Mouse (Mus musculus): ENCODE measurements around the gene Gm11020. TPM values are rescaled to one million over a fixed set of nuclear protein-coding genes. Genes with fewer than 3 reads are reported as not detected.
"Not testable (repeated sequence)": the region's sequence is repeated elsewhere in the genome, so short reads cannot be mapped to it uniquely, and the experiment has no call there.

Gene Gm11020
- not detected in 2 replicates for polyA plus RNA-seq (2014; fragmentation: Nextera tagmentation; extraction: Ambion mirVana)

DNA sequence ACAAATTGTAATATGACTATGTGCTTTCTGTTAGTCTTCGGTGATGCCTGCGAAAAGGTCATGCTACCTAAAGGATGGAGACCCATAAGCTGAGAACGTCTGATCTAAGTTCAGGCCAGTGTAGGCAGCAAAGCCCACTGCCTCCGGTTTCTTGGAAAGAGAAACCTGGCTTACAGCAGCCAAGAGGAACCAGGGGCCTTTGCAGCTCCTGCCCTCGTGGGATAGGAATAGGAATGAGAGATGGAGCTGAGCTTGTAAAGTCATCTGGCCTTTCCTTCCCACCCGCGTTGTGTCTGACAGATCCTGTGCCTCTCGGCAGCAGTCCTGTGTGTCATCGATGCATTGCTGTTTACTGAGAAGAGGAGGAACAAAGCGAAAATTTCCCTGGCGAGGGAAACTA is at the start of gene Gm11020:
Gene Gm11020, plus strand, starts transcription at position 301 of the 400 bp plus-strand sequence.
- DNase-seq; H3K36me3 ChIP-seq (ENCODE audit: insufficient read depth); H3K4me3 ChIP-seq (ENCODE audit: low read depth, low read length); H3K4me1 ChIP-seq (ENCODE audit: insufficient read depth); H3K27ac ChIP-seq (ENCODE audit: low read depth); H3K9me3 ChIP-seq (ENCODE audit: low read depth, low read length); ATAC-seq (ENCODE audit: insufficient read depth); H3K27me3 ChIP-seq (ENCODE audit: insufficient read depth, low read length); H3K4me2 ChIP-seq; H3K9ac ChIP-seq: not testable (repeated sequence)
- 82% methylated on average over 8 of the region's 11 CpGs for WGBS

DNA sequence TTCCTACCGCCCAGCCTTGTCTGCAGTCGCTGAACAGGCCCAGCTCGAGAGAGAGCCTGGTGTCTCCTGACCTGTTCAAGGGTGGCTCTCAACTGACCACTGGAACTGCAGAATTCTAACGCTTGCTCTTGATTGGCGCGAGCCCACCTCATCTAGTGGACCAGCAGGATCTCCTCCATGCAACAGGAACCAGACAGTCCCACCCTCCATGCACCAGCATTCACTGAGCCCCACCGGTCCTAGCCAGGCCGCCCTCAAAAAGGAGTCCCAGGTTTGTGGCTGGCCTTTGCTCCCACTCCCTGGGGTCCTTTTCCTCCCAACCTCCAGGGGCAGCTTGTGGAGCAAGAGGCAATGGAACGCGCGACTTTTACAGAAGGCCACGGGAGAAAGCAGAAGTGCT is 28.3 kb upstream of the Gm11020 start, which contains the start of gene Cmtm2a:
Gene Cmtm2a, minus strand, starts transcription at position 101 of the 400 bp plus-strand sequence.
- not testable (repeated sequence) for ATAC-seq (ENCODE audit: insufficient read depth); H3K9ac ChIP-seq; H3K4me2 ChIP-seq; H3K4me3 ChIP-seq (ENCODE audit: low read depth, low read length); H3K36me3 ChIP-seq (ENCODE audit: insufficient read depth); DNase-seq; H3K27ac ChIP-seq (ENCODE audit: low read depth); H3K27me3 ChIP-seq (ENCODE audit: insufficient read depth, low read length); H3K9me3 ChIP-seq (ENCODE audit: low read depth, low read length); H3K4me1 ChIP-seq (ENCODE audit: insufficient read depth)
- 78% methylated on average over 12 of the region's 12 CpGs for WGBS

DNA sequence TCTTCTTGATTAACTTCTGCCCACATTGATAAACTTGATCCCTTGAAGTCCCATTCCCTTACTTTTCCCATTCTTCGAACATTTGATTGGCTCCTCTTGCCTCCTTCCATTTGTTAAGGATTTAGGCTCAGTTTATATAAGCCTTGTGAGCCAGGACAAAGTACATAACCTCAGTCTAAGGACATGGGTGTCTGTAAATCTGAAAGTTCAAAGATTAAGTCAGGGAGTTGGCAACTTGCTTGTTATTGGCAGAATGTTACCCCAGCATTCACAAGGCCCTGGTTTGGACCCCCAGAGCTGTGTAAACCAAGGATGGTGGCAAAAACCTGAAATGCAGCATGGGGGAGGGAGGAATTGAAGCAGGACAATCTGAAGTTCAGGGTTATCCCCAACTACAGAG is 27.0 kb upstream of the Gm11020 start:
- no peaks in the 10 kb centered on the region for H3K27me3 ChIP-seq (ENCODE audit: insufficient read depth, low read length)
- no peaks in the 10 kb centered on the region for H3K36me3 ChIP-seq (ENCODE audit: insufficient read depth)
- 77% methylated on average over 1 of the region's 1 CpGs for WGBS
- no peak overlapping the region for H3K4me3 ChIP-seq (ENCODE audit: low read depth, low read length)
- TF ChIP-seq CTCF (IDR thresholded peaks at IDR 0.05; ENCODE audit: low read depth): no peak
- no peak overlapping the region for H3K27ac ChIP-seq (ENCODE audit: low read depth)
- no peak for DNase-seq
- ATAC-seq (ENCODE audit: insufficient read depth): no peak
- no peak overlapping the region for H3K9ac ChIP-seq
- H3K9me3 ChIP-seq (ENCODE audit: low read depth, low read length): no peaks in the 10 kb centered on the region
- H3K4me1 ChIP-seq (ENCODE audit: insufficient read depth): no peaks in the 10 kb centered on the region
- H3K4me2 ChIP-seq: no peak overlapping the region

DNA sequence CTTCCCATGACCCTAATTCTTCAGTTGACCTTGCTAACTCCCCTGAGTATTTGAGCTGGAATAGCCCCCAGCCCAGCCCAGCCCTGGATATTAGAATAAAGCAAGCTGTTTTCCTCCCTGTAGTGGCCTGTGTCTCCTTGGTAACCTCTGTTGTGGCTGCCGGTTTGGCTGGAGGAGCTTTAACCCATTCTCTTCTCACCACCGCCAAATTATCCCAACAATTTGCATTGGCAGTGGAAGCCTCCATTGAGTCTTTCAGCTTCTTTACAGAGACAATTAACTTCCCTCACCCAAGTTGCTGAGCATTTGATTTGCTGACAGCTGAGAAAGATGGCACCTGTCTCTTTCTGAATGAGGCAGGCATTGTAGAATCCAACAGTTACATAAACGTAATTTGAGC is 19.8 kb upstream of the Gm11020 start:
- WGBS: 20% methylated on average over 3 of the region's 3 CpGs
- DNase-seq: not testable (repeated sequence)

DNA sequence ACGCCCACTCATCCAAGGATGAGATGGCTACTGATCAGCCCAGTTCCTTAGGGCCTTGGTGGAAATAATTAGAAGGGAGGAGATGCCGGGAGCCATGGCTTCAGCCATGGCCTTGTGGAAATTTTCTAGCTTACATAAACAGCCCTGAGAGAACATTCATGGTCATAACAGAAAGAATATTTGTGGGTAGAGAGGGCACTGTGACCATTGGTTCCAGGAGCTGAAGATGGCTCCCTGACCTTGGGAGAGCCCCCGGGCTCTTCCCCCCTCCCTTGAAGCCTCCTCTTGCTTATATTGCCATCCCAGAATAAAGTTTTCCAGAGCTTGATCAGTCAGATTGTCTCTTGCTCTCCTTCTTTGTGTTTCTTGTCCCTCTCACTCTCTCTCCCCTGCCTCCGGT is 18.8 kb upstream of the Gm11020 start:
- H3K9ac ChIP-seq; H3K4me1 ChIP-seq (ENCODE audit: insufficient read depth); DNase-seq; H3K4me3 ChIP-seq (ENCODE audit: low read depth, low read length); H3K4me2 ChIP-seq; H3K27me3 ChIP-seq (ENCODE audit: insufficient read depth, low read length); ATAC-seq (ENCODE audit: insufficient read depth); H3K27ac ChIP-seq (ENCODE audit: low read depth); H3K9me3 ChIP-seq (ENCODE audit: low read depth, low read length); H3K36me3 ChIP-seq (ENCODE audit: insufficient read depth): not testable (repeated sequence)
- WGBS: 86% methylated on average over 4 of the region's 4 CpGs

More for the DNA sequence above, 19.8 kb upstream of the Gm11020 start:
- H3K4me2 ChIP-seq; H3K27ac ChIP-seq (ENCODE audit: low read depth); H3K9ac ChIP-seq; H3K27me3 ChIP-seq (ENCODE audit: insufficient read depth, low read length); H3K36me3 ChIP-seq (ENCODE audit: insufficient read depth); H3K4me1 ChIP-seq (ENCODE audit: insufficient read depth); H3K9me3 ChIP-seq (ENCODE audit: low read depth, low read length); ATAC-seq (ENCODE audit: insufficient read depth); H3K4me3 ChIP-seq (ENCODE audit: low read depth, low read length): not testable (repeated sequence)

DNA sequence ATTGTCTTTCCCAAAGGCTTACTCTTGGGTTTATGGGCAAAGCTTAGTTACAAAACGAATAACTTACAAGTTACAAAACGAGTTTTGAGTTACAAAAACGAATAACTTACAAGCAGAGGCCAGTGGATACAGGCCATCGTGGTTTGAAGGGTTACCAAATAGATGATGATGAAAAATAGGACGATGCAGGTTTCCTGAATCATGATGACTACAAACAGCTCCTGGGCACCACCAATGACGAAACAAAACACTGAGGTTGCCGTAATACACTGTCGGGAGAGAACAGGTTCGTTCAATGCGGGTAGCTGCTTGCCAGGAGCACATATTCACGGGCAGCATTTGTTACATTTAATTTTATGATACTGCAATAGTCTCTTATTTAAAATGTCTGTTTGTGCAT is 16.4 kb upstream of the Gm11020 start:
- H3K27me3 ChIP-seq (ENCODE audit: insufficient read depth, low read length): no peaks in the 10 kb centered on the region
- no peaks in the 10 kb centered on the region for H3K36me3 ChIP-seq (ENCODE audit: insufficient read depth)
- no peak overlapping the region for H3K9ac ChIP-seq
- WGBS: 83% methylated on average over 11 of the region's 11 CpGs
- no peak overlapping the region for H3K27ac ChIP-seq (ENCODE audit: low read depth)
- TF ChIP-seq CTCF (IDR thresholded peaks at IDR 0.05; ENCODE audit: low read depth): no peak
- DNase-seq (no peak), ATAC-seq (ENCODE audit: insufficient read depth) (no peak)
- no peak overlapping the region for H3K4me3 ChIP-seq (ENCODE audit: low read depth, low read length)
- no peaks in the 10 kb centered on the region for H3K9me3 ChIP-seq (ENCODE audit: low read depth, low read length)
- H3K4me2 ChIP-seq: no peak overlapping the region
- no peaks in the 10 kb centered on the region for H3K4me1 ChIP-seq (ENCODE audit: insufficient read depth)

DNA sequence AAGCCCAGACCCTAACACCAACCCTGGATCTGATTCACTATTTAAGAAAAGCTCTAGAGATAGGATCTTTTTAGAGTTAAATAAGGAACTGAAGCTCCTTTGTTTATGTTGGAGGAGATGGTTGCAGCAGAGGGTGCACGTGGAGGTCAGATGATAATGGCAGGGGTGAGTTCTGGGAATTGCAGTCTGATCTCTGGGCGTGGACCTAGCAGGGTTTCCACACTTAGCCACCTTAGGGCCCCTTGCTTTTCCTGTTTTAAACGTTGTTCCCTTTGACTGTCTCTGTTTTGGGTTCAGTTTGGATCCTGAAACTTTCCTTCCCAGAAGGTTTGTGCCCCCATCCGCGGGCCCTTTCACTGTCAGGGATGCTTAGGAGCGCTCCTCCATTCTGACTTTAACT is 13.0 kb upstream of the Gm11020 start:
- WGBS: 41% methylated on average over 6 of the region's 6 CpGs
- ATAC-seq (ENCODE audit: insufficient read depth); H3K9ac ChIP-seq: not testable (repeated sequence)

DNA sequence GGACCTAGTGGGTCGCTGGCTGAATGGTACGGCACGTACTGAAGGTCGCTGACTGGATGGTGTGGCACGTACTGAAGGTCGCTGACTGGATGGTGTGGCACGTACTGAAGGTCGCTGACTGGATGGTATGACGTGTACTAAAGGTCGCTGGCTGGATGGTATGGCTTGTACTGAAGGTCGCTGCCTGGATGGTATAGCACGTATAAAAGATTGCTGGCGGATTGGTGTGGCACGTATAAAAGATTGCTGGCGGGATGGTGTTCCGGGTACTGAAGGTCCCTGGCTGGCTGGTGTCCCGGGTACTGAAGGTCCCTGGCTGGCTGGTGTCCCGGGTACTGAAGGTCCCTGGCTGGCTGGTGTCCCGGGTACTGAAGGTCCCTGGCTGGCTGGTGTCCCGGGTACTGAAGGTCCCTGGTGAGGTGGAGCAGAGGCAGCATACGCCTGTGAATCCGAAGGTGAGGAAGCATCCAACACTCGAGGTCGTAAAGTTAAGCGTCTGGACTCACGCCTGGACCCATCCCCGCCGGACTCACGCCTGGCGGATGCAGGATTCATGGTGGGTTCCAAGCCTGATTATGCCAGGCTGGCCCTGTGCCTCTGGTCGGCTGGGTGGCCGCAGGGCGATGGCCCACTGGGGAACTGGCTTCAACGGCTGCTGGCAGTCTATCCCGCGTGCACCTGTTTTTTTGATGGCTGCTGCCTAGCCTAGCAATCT is 11.8 kb upstream of the Gm11020 start, which contains the start of the genes Gm45711 and Cmtm1:
Gene Gm45711, minus strand, starts transcription at position 641 of the 715 bp plus-strand sequence.
Gene Cmtm1, minus strand, starts transcription at position 705 of the 715 bp plus-strand sequence.
- DNase-seq; H3K9ac ChIP-seq; H3K27me3 ChIP-seq (ENCODE audit: insufficient read depth, low read length); H3K27ac ChIP-seq (ENCODE audit: low read depth); H3K36me3 ChIP-seq (ENCODE audit: insufficient read depth); ATAC-seq (ENCODE audit: insufficient read depth); H3K9me3 ChIP-seq (ENCODE audit: low read depth, low read length); H3K4me2 ChIP-seq; H3K4me1 ChIP-seq (ENCODE audit: insufficient read depth); H3K4me3 ChIP-seq (ENCODE audit: low read depth, low read length): not testable (repeated sequence)
- WGBS: 85% methylated on average over 36 of the region's 36 CpGs

More for the DNA sequence above, 13.0 kb upstream of the Gm11020 start:
- H3K9me3 ChIP-seq (ENCODE audit: low read depth, low read length); H3K27me3 ChIP-seq (ENCODE audit: insufficient read depth, low read length); DNase-seq; H3K36me3 ChIP-seq (ENCODE audit: insufficient read depth); H3K4me2 ChIP-seq; H3K4me1 ChIP-seq (ENCODE audit: insufficient read depth); H3K27ac ChIP-seq (ENCODE audit: low read depth); H3K4me3 ChIP-seq (ENCODE audit: low read depth, low read length): not testable (repeated sequence)

DNA sequence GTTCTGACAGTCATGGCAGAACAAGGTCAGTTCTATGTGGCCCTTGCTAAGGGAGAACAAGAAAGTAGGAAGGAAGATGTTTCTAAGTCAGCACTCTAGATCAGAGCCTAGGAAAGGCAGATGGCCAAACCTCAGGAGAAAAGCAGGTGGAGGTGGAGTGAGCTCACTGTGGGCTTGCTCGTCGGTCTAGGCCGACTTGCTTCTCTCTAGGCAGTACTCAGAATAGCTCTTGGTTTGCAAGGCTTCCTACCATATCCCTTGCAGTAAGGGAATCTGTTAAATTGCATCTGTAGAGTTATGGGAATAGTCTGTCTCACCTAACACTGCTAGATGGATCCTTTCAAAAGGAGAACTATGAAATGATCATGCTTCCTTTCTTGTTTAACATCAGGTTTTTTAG is 9.3 kb upstream of the Gm11020 start:
- DNase-seq; H3K4me3 ChIP-seq (ENCODE audit: low read depth, low read length); H3K36me3 ChIP-seq (ENCODE audit: insufficient read depth); H3K9ac ChIP-seq; H3K4me2 ChIP-seq; H3K4me1 ChIP-seq (ENCODE audit: insufficient read depth); H3K27me3 ChIP-seq (ENCODE audit: insufficient read depth, low read length); H3K27ac ChIP-seq (ENCODE audit: low read depth); H3K9me3 ChIP-seq (ENCODE audit: low read depth, low read length); ATAC-seq (ENCODE audit: insufficient read depth): not testable (repeated sequence)
- 86% methylated on average over 3 of the region's 3 CpGs for WGBS
